Mouse (Mus musculus) layer of hippocampus, adult 2 months (tissue): ENCODE results near the gene Snx30. TPM values are rescaled to one million over a fixed set of nuclear protein-coding genes. Genes with fewer than 3 reads are reported as not detected.
A peak's percentile ranks its signal among the peaks of the same experiment; 100 is the strongest.
"Not testable (repeated sequence)": the region's sequence is repeated elsewhere in the genome, so short reads cannot be mapped to it uniquely, and the experiment has no call there.

ENCODE experiments used
- DNase-seq, 2 experiments: peaks; one replicate each; pipeline ENCODE4 v3.0.0; 2022; ENCODE audit warnings: low spot score in 2 of 2
- H3K27ac ChIP-seq: fragments of 200-600 bp; 2 replicates; pipeline ENCODE4 v1.8.1; 2022
- H3K4me3 ChIP-seq: fragments of 200-600 bp; 2 replicates; pipeline ENCODE4 v1.8.1; 2022; ENCODE audit warnings: mild to moderate bottlenecking
- CTCF ChIP-seq: fragments of 200-600 bp; conservative IDR thresholded peaks from 2 replicates; pipeline ENCODE4 v1.8.1; 2022; ENCODE audit warnings: antibody characterized with exemption, mild to moderate bottlenecking, moderate library complexity
- total RNA-seq, 2 experiments: library from RNA; stranded (reverse); gene quantifications; 2 replicates each; pipeline ENCODE4 v1.2.3; 2021

Snx30 gene
- total RNA-seq, 2 experiments from 2014 or later, result 40.3 to 44.6 TPM

- TF ChIP-seq CTCF, result peak; percentile 89
- no peak for DNase-seq
- no peak overlapping the region for H3K4me3 ChIP-seq
- no peak overlapping the region for H3K27ac ChIP-seq
Measured at GRCm38 (mm10) chr4:59780568-59780967, 25.1 kb upstream of the Snx30 start.

- Histone ChIP-seq H3K27ac (peak overlapping the region; percentile 74), H3K4me3 (peak overlapping the region; percentile 98)
- no peak for TF ChIP-seq CTCF
- no peak for DNase-seq
Measured at GRCm38 (mm10) chr4:59782853-59783684, 22.6 kb upstream of the Snx30 start.

- peak overlapping the region; percentile 98 for H3K4me3 ChIP-seq
- no peak for TF ChIP-seq CTCF
- DNase-seq, result peak; percentile 97
- peak overlapping the region; percentile 74 for H3K27ac ChIP-seq
Measured at GRCm38 (mm10) chr4:59783685-59784279, 21.9 kb upstream of the Snx30 start.

GRCm38 (mm10) chr4:59785412-59785811 lies 20.2 kb upstream of the Snx30 start:
- no peak for TF ChIP-seq CTCF
- no peak for DNase-seq
- H3K4me3 ChIP-seq, result no peak overlapping the region
- H3K27ac ChIP-seq, result no peak overlapping the region

- Histone ChIP-seq H3K4me3 (no peak overlapping the region), H3K27ac (no peak overlapping the region)
- peak; percentile 56 to 86 for DNase-seq
- peak; percentile 93 for TF ChIP-seq CTCF
Measured at GRCm38 (mm10) chr4:59786661-59787060, 19.0 kb upstream of the Snx30 start.

GRCm38 (mm10) chr4:59787126-59787525 lies 18.5 kb upstream of the Snx30 start:
- DNase-seq, result no peak
- no peak overlapping the region for H3K27ac ChIP-seq
- TF ChIP-seq CTCF, result no peak
- H3K4me3 ChIP-seq, result no peak overlapping the region

- H3K4me3 ChIP-seq, result no peak overlapping the region
- no peak for TF ChIP-seq CTCF
- no peak overlapping the region for H3K27ac ChIP-seq
- no peak for DNase-seq
Measured at GRCm38 (mm10) chr4:59789015-59789414, 16.6 kb upstream of the Snx30 start.

- not testable (repeated sequence) for DNase-seq, H3K27ac ChIP-seq, H3K4me3 ChIP-seq
- TF ChIP-seq CTCF, result peak; percentile 50
Measured at GRCm38 (mm10) chr4:59793626-59794025, 12.0 kb upstream of the Snx30 start.

GRCm38 (mm10) chr4:59794116-59794515 lies 11.5 kb upstream of the Snx30 start:
- no peak overlapping the region for H3K4me3 ChIP-seq
- DNase-seq, result no peak
- H3K27ac ChIP-seq, result no peak overlapping the region
- no peak for TF ChIP-seq CTCF

- no peak overlapping the region for H3K4me3 ChIP-seq
- DNase-seq, result no peak
- TF ChIP-seq CTCF, result no peak
- H3K27ac ChIP-seq, result no peak overlapping the region
Measured at GRCm38 (mm10) chr4:59795788-59796455, 9.7 kb upstream of the Snx30 start.

- no peak for TF ChIP-seq CTCF
- H3K4me3 ChIP-seq, result no peak overlapping the region
- H3K27ac ChIP-seq, result peak overlapping the region; percentile 73; the same call in 1 of the 2 replicates
- DNase-seq, result no peak
Measured at GRCm38 (mm10) chr4:59800181-59800580, 5.5 kb upstream of the Snx30 start.

- H3K4me3 ChIP-seq, result no peak within 1 kb of the TSS
- TF ChIP-seq CTCF, result no peak
- no peak for DNase-seq
- peak within 1 kb of the TSS; percentile 84 for H3K27ac ChIP-seq
Measured at GRCm38 (mm10) chr4:59801489-59801888, 4.2 kb upstream of the Snx30 start, which contains the start of gene Inip. Gene Inip, minus strand, starts transcription at chr4:59801589.

GRCm38 (mm10) chr4:59802107-59802506 lies 3.5 kb upstream of the Snx30 start:
- no peak overlapping the region for H3K4me3 ChIP-seq
- no peak for TF ChIP-seq CTCF
- peak overlapping the region; percentile 84 for H3K27ac ChIP-seq
- no peak for DNase-seq

GRCm38 (mm10) chr4:59802792-59803191 lies 2.8 kb upstream of the Snx30 start:
- H3K27ac ChIP-seq, result peak overlapping the region; percentile 57
- no peak for TF ChIP-seq CTCF
- DNase-seq, result no peak
- no peak overlapping the region for H3K4me3 ChIP-seq
